ENCODE assay signal across 10 mouse cellular contexts in genomic region chr3:84271058-84271457, GRCm38 (mm10). TPM values are rescaled to one million over a fixed set of nuclear protein-coding genes. Genes with fewer than 3 reads are reported as not detected.
A peak's percentile ranks its signal among the peaks of the same experiment; 100 is the strongest.
DNase-seq lines count a peak whose midpoint lies in the region; ATAC-seq and TF ChIP-seq lines count a peak whose summit lies in the region.
"Had no signal": no experiment of that assay in that cellular context is flagged by ENCODE, and none has a peak within 500 bp of the region (broad histone marks: within the 10 kb centered on the region; RNA-seq: fewer than 3 reads in every experiment).

No protein-coding gene starts in this region.

- no peaks in the 10 kb centered on the region for H3K27me3 ChIP-seq in lung, embryonic 14.5 days (ENCODE audit: insufficient read depth, low read length)
- H3K27me3 ChIP-seq in forebrain, embryonic 15.5 days, result no peaks in the 10 kb centered on the region
- H3K27me3 ChIP-seq in liver, embryonic 13.5 days, result peaks cover 8% of the 10 kb centered on the region; the same call in 1 of the 2 replicates
- no peaks in the 10 kb centered on the region for H3K27me3 ChIP-seq in neural tube, embryonic 15.5 days (replicated peaks)

- H3K36me3 ChIP-seq in lung, embryonic 14.5 days (ENCODE audit: insufficient read depth), result no peaks in the 10 kb centered on the region
- no peaks in the 10 kb centered on the region for H3K36me3 ChIP-seq in forebrain, embryonic 15.5 days
- H3K36me3 ChIP-seq in liver, embryonic 13.5 days, result no peaks in the 10 kb centered on the region
- no peaks in the 10 kb centered on the region for H3K36me3 ChIP-seq in neural tube, embryonic 15.5 days
- H3K36me3 ChIP-seq: heart, embryonic 15.5 days; lung, embryonic 15.5 days had no signal

- peaks cover 13% of the 10 kb centered on the region for H3K4me1 ChIP-seq in lung, embryonic 14.5 days (ENCODE audit: insufficient read depth)
- H3K4me1 ChIP-seq in forebrain, embryonic 15.5 days, result peaks cover 26% of the 10 kb centered on the region
- peaks cover 50% of the 10 kb centered on the region for H3K4me1 ChIP-seq in liver, embryonic 13.5 days (replicated peaks)
- H3K4me1 ChIP-seq in neural tube, embryonic 15.5 days, result peaks cover 19% of the 10 kb centered on the region

- no peak overlapping the region for H3K4me2 ChIP-seq in lung, embryonic 14.5 days
- no peak overlapping the region for H3K4me2 ChIP-seq in forebrain, embryonic 15.5 days (replicated peaks)
- peak overlapping the region; percentile 73 for H3K4me2 ChIP-seq in liver, embryonic 13.5 days
- no peak overlapping the region for H3K4me2 ChIP-seq in neural tube, embryonic 15.5 days

- no peak overlapping the region for H3K4me3 ChIP-seq in lung, embryonic 14.5 days (ENCODE audit: low read depth, low read length)
- no peak overlapping the region for H3K4me3 ChIP-seq in forebrain, embryonic 15.5 days
- peak overlapping the region; percentile 62; the same call in 1 of the 2 replicates for H3K4me3 ChIP-seq in liver, embryonic 13.5 days (replicated peaks)
- no peak overlapping the region for H3K4me3 ChIP-seq in neural tube, embryonic 15.5 days (replicated peaks)
- H3K4me3 ChIP-seq in left cerebral cortex, adult 2 months, result no peak overlapping the region

- ATAC-seq in lung, embryonic 14.5 days (ENCODE audit: insufficient read depth), result peak; percentile 12; the same call in 1 of the 2 replicates
- ATAC-seq in forebrain, embryonic 15.5 days (replicated peaks), result 0 out of 2 replicates have a peak, but pooled peaks have one; percentile 10
- ATAC-seq in liver, embryonic 13.5 days (ENCODE audit: low read depth), result peak; percentile 56
- ATAC-seq in neural tube, embryonic 15.5 days (ENCODE audit: low FRiP score), result no peak

- no peak for DNase-seq in lung, embryonic 14.5 days
- no peak for DNase-seq in lung, postnatal 36 days
- DNase-seq in liver, embryonic 13.5 days, result no peak
- DNase-seq in left cerebral cortex, adult 2 months (ENCODE audit: extremely low spot score in 1 of 2, low spot score in 2 of 2), result no peak
- DNase-seq in thymus, adult 18-20 months, result no peak
- no peak for DNase-seq in adrenal gland, postnatal 36 days

- no peaks in the 10 kb centered on the region for H3K9me3 ChIP-seq in lung, embryonic 14.5 days (ENCODE audit: low read depth, low read length)
- no peaks in the 10 kb centered on the region for H3K9me3 ChIP-seq in forebrain, embryonic 15.5 days
- H3K9me3 ChIP-seq in liver, embryonic 13.5 days (replicated peaks), result no peaks in the 10 kb centered on the region
- H3K9me3 ChIP-seq in neural tube, embryonic 15.5 days (replicated peaks), result no peaks in the 10 kb centered on the region
- H3K9me3 ChIP-seq: heart, embryonic 15.5 days; lung, embryonic 15.5 days had no signal

- no peak overlapping the region for H3K9ac ChIP-seq in lung, embryonic 14.5 days
- no peak overlapping the region for H3K9ac ChIP-seq in forebrain, embryonic 15.5 days (replicated peaks)
- peak overlapping the region; percentile 24; the same call in 1 of the 2 replicates for H3K9ac ChIP-seq in liver, embryonic 13.5 days
- no peak overlapping the region for H3K9ac ChIP-seq in neural tube, embryonic 15.5 days (replicated peaks)
- H3K9ac ChIP-seq: lung, embryonic 15.5 days had no signal

- 47% methylated on average over 6 of the region's 6 CpGs for WGBS in lung, embryonic 14.5 days
- 69% methylated on average over 6 of the region's 6 CpGs for WGBS in forebrain, embryonic 15.5 days
- WGBS in liver, embryonic 13.5 days (ENCODE audit: insufficient replicate concordance), result 41% methylated on average over 6 of the region's 6 CpGs
- 48% methylated on average over 6 of the region's 6 CpGs for WGBS in neural tube, embryonic 15.5 days

- intact Hi-C loops in left cerebral cortex, adult 2 months (cut with DNase I), result no loop called here

- no peak overlapping the region for H3K27ac ChIP-seq in lung, embryonic 14.5 days (ENCODE audit: low read depth)
- H3K27ac ChIP-seq in forebrain, embryonic 15.5 days (replicated peaks), result no peak overlapping the region; the same call in 1 of the 2 replicates
- peak overlapping the region; percentile 50 for H3K27ac ChIP-seq in liver, embryonic 13.5 days
- H3K27ac ChIP-seq in neural tube, embryonic 15.5 days (replicated peaks), result peak overlapping the region; percentile 1; the same call in 1 of the 2 replicates
- H3K27ac ChIP-seq in left cerebral cortex, adult 2 months, result no peak overlapping the region; the same call in 1 of the 2 replicates
- H3K27ac ChIP-seq: heart, embryonic 15.5 days; lung, embryonic 15.5 days had no signal

- TF ChIP-seq CTCF in lung, embryonic 14.5 days (IDR thresholded peaks at IDR 0.05; ENCODE audit: low read depth), result no peak
- TF ChIP-seq CTCF in left cerebral cortex, adult 2 months (IDR thresholded peaks at IDR 0.05), result no peak

RNA-seq across cellular contexts. Expression of gene Trim2, which starts 35.6 kb away (rescaled TPM):
- polyA plus RNA-seq in lung, embryonic 14.5 days (2014; fragmentation: Nextera tagmentation; extraction: Ambion mirVana), result 25.9 and 27.0 TPM in 2 replicates
- 188 and 194 TPM in 2 replicates for polyA plus RNA-seq in forebrain, embryonic 15.5 days (2015; fragmentation: Nextera tagmentation; extraction: Ambion mirVana)
- 3.9 and 4.8 TPM in 2 replicates for polyA plus RNA-seq in liver, embryonic 13.5 days (2015; fragmentation: Nextera tagmentation; extraction: Ambion mirVana)
- 108 and 137 TPM in 2 replicates for polyA plus RNA-seq in neural tube, embryonic 15.5 days (2015; fragmentation: Nextera tagmentation; extraction: Ambion mirVana)
- 100 to 1,000 TPM; 246 to 280 TPM for total RNA-seq in left cerebral cortex, adult 2 months (2021)
- total RNA-seq in adrenal gland, postnatal 36 days (2021), result 10 to 100 TPM; 36.9 to 88.8 TPM

Comparison
In these comparisons a context has a peak if more than half of its experiments do, and no peak if none do; other contexts are left out.
1. H3K27ac ChIP-seq: peak in liver, embryonic 13.5 days (single experiment) and neural tube, embryonic 15.5 days (single experiment); none in lung, embryonic 14.5 days (single experiment), forebrain, embryonic 15.5 days (single experiment) and left cerebral cortex, adult 2 months (single experiment).